Mouse (Mus musculus): Measurements from ENCODE around the gene Selenbp2.
"Not testable (repeated sequence)": the region's sequence is repeated elsewhere in the genome, so short reads cannot be mapped to it uniquely, and the experiment has no call there.

DNA sequence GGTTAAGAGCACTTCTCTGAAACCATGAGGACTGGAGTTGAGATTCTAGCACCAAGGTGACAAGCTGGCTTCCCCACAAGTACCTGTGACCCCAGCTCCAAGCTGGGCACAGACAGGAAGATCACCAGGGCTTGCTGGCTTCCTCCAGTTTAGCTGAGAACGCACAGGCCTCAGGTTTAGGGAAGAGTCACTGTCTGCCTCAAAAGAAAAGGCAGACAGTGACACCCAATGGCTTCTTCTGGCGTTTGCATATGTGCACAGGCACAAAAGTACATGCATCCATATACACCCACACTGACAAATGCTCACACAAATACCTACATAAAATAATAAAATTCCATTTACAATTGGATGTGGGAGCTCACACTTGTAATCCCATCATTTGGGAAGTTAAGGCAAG, 30.3 kb downstream of the Selenbp2 start:
- not testable (repeated sequence) for TF ChIP-seq CTCF (IDR thresholded peaks at IDR 0.05; ENCODE audit: extremely low read depth, insufficient read depth, insufficient read length, insufficient replicate concordance); POLR2A (IDR thresholded peaks at IDR 0.05; ENCODE audit: low read depth, low read length)
